Mouse (Mus musculus) liver, adult 2 months (tissue): ENCODE measurements around the gene Slc5a2.

Experiments used
- CTCF ChIP-seq: fragments of 200-500 bp; IDR thresholded peaks from 2 replicates; pipeline ENCODE4 v1.5.1; 2011; ENCODE audit warnings: low read depth, low read length, control low read depth
- POLR2A ChIP-seq: fragments of 200-500 bp; IDR thresholded peaks from 2 replicates; pipeline ENCODE4 v1.6.1; 2011; ENCODE audit warnings: low read length, control low read depth; ENCODE audit not compliant: insufficient read depth; ENCODE audit errors: extremely low read depth

DNA sequence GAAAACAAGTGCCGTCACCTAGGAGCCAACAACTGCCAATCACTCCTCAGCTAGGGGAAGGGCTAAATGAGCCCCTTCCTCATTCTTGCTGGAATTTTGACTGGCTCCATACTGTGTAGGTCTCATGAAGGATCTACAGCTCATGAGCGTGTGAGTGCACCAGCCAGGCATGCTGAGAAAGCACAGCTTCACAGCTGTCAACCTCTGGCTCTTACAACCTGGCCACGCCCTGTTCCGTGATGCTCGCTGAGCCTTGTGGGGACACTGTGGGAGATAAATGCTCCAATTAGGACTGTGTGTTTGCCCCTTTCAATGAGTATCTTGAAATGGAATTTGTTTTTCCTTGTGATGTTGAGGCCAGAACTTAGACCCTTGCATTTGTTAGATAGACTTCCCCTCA lies 15.5 kb upstream of the Slc5a2 start:
- no peak for TF ChIP-seq POLR2A
- no peak for TF ChIP-seq CTCF
